Mouse (Mus musculus) forebrain, embryonic 12.5 days (tissue): ENCODE results near the gene Troap. TPM values are rescaled to one million over a fixed set of nuclear protein-coding genes. Genes with fewer than 3 reads are reported as not detected.

Experiments
- ATAC-seq: fragments of 200-750 bp; cut with Nextera tagmentation; 2 replicates; pipeline ENCODE4 v1.8.0; 2017; ENCODE audit warnings: moderate TSS enrichment; ENCODE audit not compliant: low FRiP score
- H3K27ac ChIP-seq: fragments of 300-500 bp; sonication (generic); 2 replicates; pipeline ENCODE4 v1.5.1; 2016; ENCODE audit warnings: mild to moderate bottlenecking
- H3K27me3 ChIP-seq: fragments of 300-500 bp; sonication (generic); 2 replicates; pipeline ENCODE4 v1.6.1; 2016; ENCODE audit warnings: mild to moderate bottlenecking
- H3K36me3 ChIP-seq: fragments of 300-500 bp; sonication (generic); replicated peaks from 2 replicates; pipeline ENCODE4 v1.6.1; 2016; ENCODE audit warnings: mild to moderate bottlenecking
- H3K4me1 ChIP-seq: fragments of 300-500 bp; sonication (generic); 2 replicates; pipeline ENCODE4 v1.6.1; 2016
- H3K4me2 ChIP-seq: fragments of 300-500 bp; sonication (generic); 2 replicates; pipeline ENCODE4 v1.6.1; 2016; ENCODE audit warnings: mild to moderate bottlenecking, moderate library complexity
- H3K4me3 ChIP-seq: fragments of 300-500 bp; sonication (generic); replicated peaks from 2 replicates; pipeline ENCODE4 v1.5.1; 2016; ENCODE audit warnings: mild to moderate bottlenecking
- H3K9ac ChIP-seq: fragments of 300-500 bp; sonication (generic); 2 replicates; pipeline ENCODE4 v1.6.1; 2016; ENCODE audit warnings: mild to moderate bottlenecking
- H3K9me3 ChIP-seq: fragments of 300-500 bp; sonication (generic); 2 replicates; pipeline ENCODE4 v1.6.1; 2016
- WGBS: fragments of 180-500 bp; shearing (Covaris S2); methylation state at CpG from one replicate; pipeline ENCODE4 v1.1.7; 2016; 5-methylcytosine and 5-hydroxymethylcytosine counted together
- polyA plus RNA-seq: library from polyadenylated mRNA; unstranded; fragments of >200 nt; fragmentation: Nextera tagmentation; extraction: Ambion mirVana; gene quantifications from 2 replicates; pipeline ENCODE4 v1.2.1, GENCODE M21; 2016

The Troap gene
- polyA plus RNA-seq, 1 experiment from 2014 or later: 48.3 TPM

DNA sequence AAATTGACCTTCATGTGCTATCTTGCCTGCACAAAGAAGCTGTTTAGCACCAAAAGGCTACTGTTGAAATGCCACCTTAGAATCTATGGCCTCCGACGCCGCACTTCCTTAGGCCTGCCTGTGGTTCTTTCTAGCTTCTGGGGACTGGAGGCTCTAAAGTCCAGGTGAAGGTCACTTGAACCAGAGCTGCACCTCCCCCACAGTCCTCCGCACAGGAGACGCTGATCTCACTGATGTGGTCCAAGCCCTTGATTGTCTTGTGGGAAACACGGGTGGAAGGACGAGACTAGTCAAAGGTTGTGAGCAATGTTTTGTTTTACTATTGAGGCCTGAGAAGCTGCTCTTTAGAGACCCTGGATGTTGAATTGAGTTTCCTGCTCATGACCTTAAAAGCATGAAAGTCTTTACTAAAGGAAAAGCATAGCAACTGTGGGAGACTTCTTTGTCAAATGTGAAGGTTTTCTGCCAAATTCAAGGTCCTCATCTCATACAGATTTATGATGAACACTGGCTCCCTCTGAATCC lies 41.6 kb upstream of the Troap start:
- Histone ChIP-seq H3K36me3 (peaks cover 24% of the 10 kb centered on the region), H3K27me3 (peaks cover 7% of the 10 kb centered on the region; the same call in 1 of the 2 replicates), H3K4me2 (peak overlapping the region; percentile 83), H3K4me1 (peaks cover 43% of the 10 kb centered on the region), H3K4me3 (peak overlapping the region; percentile 23), H3K9me3 (no peaks in the 10 kb centered on the region), H3K27ac (no peak overlapping the region), H3K9ac (no peak overlapping the region)
- no peak for ATAC-seq
- WGBS: 72% methylated on average over 7 of the region's 7 CpGs

DNA sequence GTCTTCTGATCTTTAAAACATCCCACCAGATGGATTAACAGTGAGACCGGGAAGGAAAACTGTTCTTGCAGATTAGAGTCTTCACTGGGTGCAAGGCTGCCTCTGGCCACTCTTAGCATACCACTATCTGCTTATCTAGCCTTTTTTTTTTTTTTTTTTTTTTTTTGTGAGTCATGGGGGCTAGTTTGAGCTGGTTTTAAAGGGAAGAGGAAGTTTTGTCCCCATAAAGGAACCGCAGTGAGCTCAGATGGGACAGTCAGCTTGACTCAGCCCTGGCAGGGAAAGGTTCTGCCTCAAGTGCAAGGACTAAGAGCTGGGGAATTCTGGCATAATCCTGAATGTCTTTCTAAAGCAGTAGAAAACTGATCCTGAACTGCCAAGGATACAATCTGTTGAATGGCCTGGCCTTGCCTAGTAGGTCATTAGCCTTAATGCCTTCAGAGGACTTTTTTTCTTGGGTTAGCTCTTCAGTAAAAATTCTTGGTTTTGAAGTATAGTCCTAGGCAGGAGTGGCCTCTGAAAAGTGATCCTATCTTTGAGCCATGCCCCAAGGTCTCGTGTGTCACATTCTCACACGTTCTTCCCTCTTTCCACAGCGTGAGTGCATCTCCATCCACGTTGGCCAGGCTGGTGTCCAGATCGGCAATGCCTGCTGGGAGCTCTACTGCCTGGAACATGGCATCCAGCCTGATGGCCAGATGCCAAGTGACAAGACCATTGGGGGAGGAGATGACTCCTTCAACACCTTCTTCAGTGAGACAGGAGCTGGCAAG lies 40.7 kb upstream of the Troap start:
- Histone ChIP-seq H3K4me3 (no peak overlapping the region), H3K4me2 (no peak overlapping the region), H3K9me3 (no peaks in the 10 kb centered on the region), H3K27ac (no peak overlapping the region), H3K27me3 (peaks cover 7% of the 10 kb centered on the region; the same call in 1 of the 2 replicates), H3K36me3 (peaks cover 32% of the 10 kb centered on the region), H3K9ac (no peak overlapping the region), H3K4me1 (peaks cover 43% of the 10 kb centered on the region)
- WGBS: 95% methylated on average over 7 of the region's 7 CpGs
- no peak for ATAC-seq

- WGBS: 91% methylated on average over 4 of the region's 4 CpGs
- Histone ChIP-seq H3K4me2 (no peak overlapping the region), H3K27me3 (no peaks in the 10 kb centered on the region), H3K27ac (no peak overlapping the region), H3K4me1 (peaks cover 27% of the 10 kb centered on the region), H3K36me3 (peaks cover 32% of the 10 kb centered on the region), H3K9me3 (no peaks in the 10 kb centered on the region), H3K9ac (no peak overlapping the region), H3K4me3 (no peak overlapping the region)
- ATAC-seq: no peak
Measured at GRCm38 (mm10) chr15:99035431-99035830, 38.9 kb upstream of the Troap start.

GRCm38 (mm10) chr15:99036249-99036905 lies 38.0 kb upstream of the Troap start:
- Histone ChIP-seq H3K4me1 (peaks cover 27% of the 10 kb centered on the region), H3K4me2 (no peak overlapping the region), H3K4me3 (no peak overlapping the region), H3K27me3 (no peaks in the 10 kb centered on the region), H3K36me3 (peaks cover 32% of the 10 kb centered on the region), H3K9me3 (no peaks in the 10 kb centered on the region), H3K27ac (no peak overlapping the region), H3K9ac (no peak overlapping the region)
- WGBS: 81% methylated on average over 8 of the region's 8 CpGs
- ATAC-seq: no peak

DNA sequence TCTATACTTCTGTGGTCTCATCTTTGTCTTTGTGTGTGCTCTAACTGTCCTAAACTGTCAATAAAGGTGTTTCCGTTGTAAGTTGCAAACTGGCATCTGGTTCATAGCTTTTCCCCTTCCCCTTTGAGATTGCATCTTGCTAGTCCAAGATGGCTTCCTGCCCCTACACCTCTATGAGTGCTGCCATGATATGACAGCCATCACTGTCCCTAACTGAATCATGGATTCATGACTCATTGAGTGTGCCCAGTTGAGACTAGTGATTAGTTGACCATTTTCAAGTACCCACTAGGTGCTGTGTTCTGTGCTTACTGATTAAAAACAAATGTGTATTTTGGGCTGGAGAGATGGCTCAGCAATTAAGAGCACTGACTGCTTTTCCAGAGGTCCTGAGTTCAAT lies 36.4 kb upstream of the Troap start:
- Histone ChIP-seq H3K27me3 (no peaks in the 10 kb centered on the region), H3K27ac (no peak overlapping the region), H3K36me3 (peaks cover 32% of the 10 kb centered on the region), H3K4me2 (no peak overlapping the region), H3K4me3 (no peak overlapping the region), H3K9ac (no peak overlapping the region), H3K9me3 (no peaks in the 10 kb centered on the region), H3K4me1 (peaks cover 14% of the 10 kb centered on the region)
- WGBS: 96% methylated on average over 1 of the region's 1 CpGs
- no peak for ATAC-seq

- Histone ChIP-seq H3K9me3 (no peaks in the 10 kb centered on the region), H3K4me1 (peaks cover 11% of the 10 kb centered on the region), H3K4me3 (no peak overlapping the region), H3K4me2 (no peak overlapping the region), H3K36me3 (peaks cover 32% of the 10 kb centered on the region), H3K9ac (no peak overlapping the region), H3K27me3 (no peaks in the 10 kb centered on the region; the same call in 1 of the 2 replicates), H3K27ac (no peak overlapping the region)
- 92% methylated on average over 5 of the region's 5 CpGs for WGBS
- no peak for ATAC-seq
Measured at GRCm38 (mm10) chr15:99038797-99039196, 35.6 kb upstream of the Troap start.

DNA sequence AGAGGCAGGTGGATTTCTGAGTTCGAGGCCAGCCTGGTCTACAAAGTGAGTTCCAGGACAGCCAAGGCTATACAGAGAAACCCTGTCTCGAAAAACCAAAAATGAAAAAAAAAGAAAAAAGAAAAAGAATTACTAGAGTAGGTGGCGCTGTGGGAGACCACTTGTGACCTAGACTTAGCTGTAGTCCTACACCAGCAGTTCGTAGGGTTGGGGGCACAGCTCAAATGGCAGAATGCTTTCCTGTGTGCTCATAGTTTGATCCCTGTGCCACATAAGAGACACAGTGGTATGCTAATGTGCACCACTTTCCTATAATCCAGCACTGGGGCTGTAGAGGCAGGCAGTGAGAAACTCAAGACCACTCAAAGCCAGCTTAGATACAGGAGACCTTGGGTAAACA lies 35.1 kb upstream of the Troap start:
- Histone ChIP-seq H3K27me3 (no peaks in the 10 kb centered on the region; the same call in 1 of the 2 replicates), H3K9ac (no peak overlapping the region), H3K4me1 (peaks cover 10% of the 10 kb centered on the region), H3K27ac (no peak overlapping the region), H3K9me3 (no peaks in the 10 kb centered on the region), H3K36me3 (peaks cover 32% of the 10 kb centered on the region), H3K4me2 (no peak overlapping the region), H3K4me3 (no peak overlapping the region)
- 89% methylated on average over 4 of the region's 4 CpGs for WGBS
- no peak for ATAC-seq

DNA sequence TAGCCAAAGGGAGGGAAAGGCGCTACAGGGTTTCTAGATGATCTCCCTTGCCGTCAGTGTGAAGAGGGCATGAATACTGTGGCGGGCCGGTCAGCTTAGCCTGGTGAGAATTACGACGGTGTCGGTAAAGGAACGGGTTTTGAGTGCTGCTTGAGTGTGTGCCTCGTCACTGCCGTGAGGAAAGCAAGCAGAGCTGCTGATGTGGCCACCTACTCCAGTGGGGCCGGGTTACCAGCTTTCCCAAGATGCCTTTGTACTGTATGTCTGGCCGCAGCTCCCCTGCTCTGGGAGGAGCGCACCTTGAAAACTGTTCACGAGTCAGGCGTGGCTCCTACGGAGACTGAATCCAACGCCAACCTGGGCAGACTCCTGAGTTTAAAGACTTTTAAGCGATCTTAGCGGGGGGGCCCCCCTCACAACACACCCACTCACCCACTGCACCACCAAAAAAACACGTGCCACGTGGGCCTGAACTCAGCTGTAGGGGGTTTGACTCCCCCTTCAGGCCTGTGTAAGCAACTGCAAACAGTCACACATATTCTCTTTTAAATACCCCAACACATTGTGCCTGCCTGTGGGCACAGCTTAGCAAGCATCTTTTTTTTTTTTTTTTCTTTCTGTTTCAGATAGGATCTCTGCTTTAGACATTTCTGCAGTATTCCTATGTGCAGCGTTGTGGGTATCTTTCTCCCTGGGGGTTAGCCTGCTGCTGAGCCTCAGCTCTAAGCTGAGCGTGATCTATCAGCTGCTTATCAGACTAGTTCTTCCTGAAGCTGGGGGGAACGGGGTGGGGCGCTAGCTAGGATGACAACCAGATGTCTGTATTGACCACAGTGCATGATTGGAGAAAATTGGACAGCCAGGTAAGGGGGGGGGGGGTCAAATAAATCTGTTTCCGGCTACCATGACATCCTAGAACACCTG lies 34.1 kb upstream of the Troap start:
- no peak overlapping the region for H3K4me3 ChIP-seq
- ATAC-seq: no peak
- peaks cover 15% of the 10 kb centered on the region for H3K4me1 ChIP-seq
- no peak overlapping the region for H3K9ac ChIP-seq
- no peaks in the 10 kb centered on the region; the same call in 1 of the 2 replicates for H3K27me3 ChIP-seq
- H3K9me3 ChIP-seq: no peaks in the 10 kb centered on the region
- H3K4me2 ChIP-seq: no peak overlapping the region
- WGBS: 69% methylated on average over 26 of the region's 26 CpGs
- no peak overlapping the region for H3K27ac ChIP-seq
- peaks cover 24% of the 10 kb centered on the region for H3K36me3 ChIP-seq

GRCm38 (mm10) chr15:99040920-99041856 lies 33.2 kb upstream of the Troap start:
- peak overlapping the region; percentile 21; the same call in 1 of the 2 replicates for H3K27ac ChIP-seq
- no peak for ATAC-seq
- WGBS: 47% methylated on average over 21 of the region's 21 CpGs
- H3K4me3 ChIP-seq: no peak overlapping the region
- H3K27me3 ChIP-seq: no peaks in the 10 kb centered on the region; the same call in 1 of the 2 replicates
- no peaks in the 10 kb centered on the region for H3K9me3 ChIP-seq
- H3K4me1 ChIP-seq: peaks cover 15% of the 10 kb centered on the region
- H3K4me2 ChIP-seq: peak overlapping the region; percentile 8; the same call in 1 of the 2 replicates
- no peak overlapping the region for H3K9ac ChIP-seq
- H3K36me3 ChIP-seq: peaks cover 15% of the 10 kb centered on the region

DNA sequence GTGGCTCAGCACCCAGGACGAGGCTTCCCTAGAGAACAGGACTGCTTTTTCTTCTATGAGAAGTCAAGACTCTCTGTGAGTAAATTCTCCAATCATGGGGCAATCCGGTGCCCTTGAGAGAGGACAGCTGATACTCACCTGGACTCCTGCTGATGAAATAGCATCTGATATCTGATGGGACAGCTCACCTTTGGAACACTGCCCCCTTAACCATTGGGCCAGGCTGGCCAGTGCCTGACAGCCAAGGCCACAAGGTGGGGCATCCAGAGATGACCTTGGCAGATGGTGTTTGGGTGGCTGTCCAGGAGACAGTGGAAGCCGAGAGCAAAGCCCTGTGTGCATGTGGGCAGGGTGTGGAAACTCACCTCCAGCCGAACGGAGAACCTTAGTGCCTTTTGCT lies 32.0 kb upstream of the Troap start:
- H3K4me2 ChIP-seq: no peak overlapping the region
- no peak overlapping the region for H3K27ac ChIP-seq
- peaks cover 6% of the 10 kb centered on the region for H3K27me3 ChIP-seq
- 0 out of 2 replicates have a peak, but pooled peaks cover 8% of the 10 kb centered on the region for H3K36me3 ChIP-seq
- no peaks in the 10 kb centered on the region for H3K9me3 ChIP-seq
- no peak for ATAC-seq
- no peak overlapping the region for H3K4me3 ChIP-seq
- no peak overlapping the region for H3K9ac ChIP-seq
- H3K4me1 ChIP-seq: peaks cover 15% of the 10 kb centered on the region
- WGBS: 94% methylated on average over 5 of the region's 5 CpGs

DNA sequence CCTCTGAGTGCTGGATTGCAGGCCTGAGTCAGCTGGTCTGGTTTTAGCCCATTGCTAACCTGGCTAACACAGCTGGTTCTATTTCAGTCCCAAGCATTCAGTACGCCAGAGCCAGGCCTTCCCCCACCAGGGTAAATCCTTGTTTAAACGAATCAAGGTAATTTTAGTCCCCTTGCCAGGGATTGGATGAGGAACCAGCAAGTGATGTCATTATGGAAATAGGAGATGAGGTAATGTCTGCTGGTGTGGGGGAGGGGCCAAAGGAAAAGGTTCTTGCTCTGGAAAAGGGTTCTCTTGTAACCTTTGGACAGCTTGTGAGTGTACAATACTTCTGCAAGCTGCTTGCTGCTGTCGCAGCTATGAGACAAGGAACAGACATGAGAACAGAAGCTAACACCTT lies 29.5 kb upstream of the Troap start:
- H3K9me3 ChIP-seq: no peaks in the 10 kb centered on the region
- H3K9ac ChIP-seq: no peak overlapping the region
- H3K4me2 ChIP-seq: no peak overlapping the region
- WGBS: 43% methylated on average over 3 of the region's 3 CpGs
- peaks cover 18% of the 10 kb centered on the region for H3K4me1 ChIP-seq
- no peak overlapping the region for H3K4me3 ChIP-seq
- H3K27ac ChIP-seq: no peak overlapping the region
- peaks cover 14% of the 10 kb centered on the region for H3K27me3 ChIP-seq
- H3K36me3 ChIP-seq: no peaks in the 10 kb centered on the region
- 0 out of 2 replicates have a peak, but pooled peaks have one; percentile 14 for ATAC-seq
